Mouse (Mus musculus): Measurements from ENCODE around the gene Fam102b.

Gene Fam102b

DNA sequence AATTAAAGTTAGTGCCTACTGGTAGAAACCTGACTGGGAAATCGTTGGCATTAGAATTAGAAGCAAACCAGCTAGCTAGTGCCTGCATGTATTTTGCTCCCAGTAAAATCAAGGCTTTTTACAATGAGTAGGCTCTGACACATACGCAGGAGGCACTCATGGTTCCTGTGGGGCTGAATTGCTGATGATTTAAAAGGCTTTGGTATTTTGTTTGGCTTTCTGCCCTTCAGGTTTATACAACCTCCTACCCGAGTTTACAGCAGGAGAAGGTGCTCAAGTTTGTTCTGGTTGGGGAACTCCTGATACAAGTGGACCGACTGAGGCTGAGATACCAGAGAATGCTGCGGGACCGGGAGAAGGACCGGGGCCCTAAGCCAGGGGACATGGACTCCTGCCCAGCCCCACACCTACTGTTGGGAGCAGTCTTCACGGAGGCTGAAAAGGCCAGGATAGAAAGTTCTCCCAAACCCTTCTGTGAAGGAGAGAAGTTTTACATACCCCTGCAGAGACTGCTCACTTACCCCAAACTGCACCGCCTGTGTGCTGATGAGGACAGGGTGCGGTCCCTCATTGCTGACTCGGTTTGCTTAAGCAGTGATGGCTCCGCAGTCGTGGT lies 67.6 kb downstream of the Fam102b start:
- no peak for DNase-seq

- DNase-seq = no peak
Observed at GRCm38 (mm10) chr3:108957976-108958375, 69.4 kb downstream of the Fam102b start.

GRCm38 (mm10) chr3:108940996-108941395 lies 86.4 kb downstream of the Fam102b start:
- DNase-seq = no peak

GRCm38 (mm10) chr3:108940001-108940633 lies 87.3 kb downstream of the Fam102b start, which contains the start of gene Gm9857:
Gene Gm9857 (minus strand): TSS chr3:108940445.
- peak; percentile 35 to 49 for DNase-seq

DNA sequence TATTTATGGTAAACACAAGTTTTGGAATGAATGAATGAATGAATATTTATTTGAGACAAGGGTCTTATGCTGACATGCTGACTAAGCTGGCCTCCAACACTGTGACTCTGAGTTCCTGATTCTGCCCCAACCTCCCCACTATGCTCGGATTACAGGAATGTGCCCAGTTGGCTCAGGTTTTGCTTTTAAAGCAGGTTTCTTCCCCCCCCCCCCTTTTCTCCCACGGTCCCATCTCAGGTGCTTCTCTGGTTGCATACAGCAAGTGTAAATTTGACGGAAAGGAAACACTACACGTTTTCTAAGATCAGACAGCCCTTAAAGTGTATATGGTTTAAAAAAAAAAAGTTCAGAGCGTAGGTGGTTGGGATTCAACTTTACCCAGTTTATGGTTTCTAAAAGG lies 87.8 kb downstream of the Fam102b start, which contains the start of gene Henmt1:
Gene Henmt1 (plus strand): TSS at position 301 of the 400 bp plus-strand sequence.
- no peak for DNase-seq

DNA sequence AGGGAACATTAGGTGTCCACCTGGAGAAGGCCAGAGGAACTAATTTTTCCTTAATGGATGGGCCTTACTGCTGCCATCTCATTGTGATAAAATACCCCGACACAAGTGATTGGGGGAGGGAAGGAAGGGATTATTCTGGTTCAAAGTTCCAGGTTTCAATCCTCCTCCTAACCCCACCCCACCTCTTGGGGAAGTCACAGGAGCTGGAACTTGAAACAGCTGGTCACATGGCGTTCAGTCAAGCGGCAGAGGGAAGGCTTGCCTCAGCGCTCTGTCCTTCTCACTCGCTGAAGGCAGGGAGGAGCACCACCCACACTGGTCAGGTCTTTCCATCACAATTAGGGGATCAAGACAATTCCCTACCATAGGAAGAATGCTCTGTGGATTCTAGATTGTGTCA lies 88.7 kb downstream of the Fam102b start:
- DNase-seq = no peak

GRCm38 (mm10) chr3:108933557-108933956 lies 93.8 kb downstream of the Fam102b start:
- DNase-seq = no peak

- no peak for DNase-seq
Observed at GRCm38 (mm10) chr3:108926308-108926707, 101.1 kb downstream of the Fam102b start.

GRCm38 (mm10) chr3:108925677-108926076 lies 101.7 kb downstream of the Fam102b start:
- no peak for DNase-seq

- no peak for DNase-seq
Observed at GRCm38 (mm10) chr3:108921822-108922221, 105.6 kb downstream of the Fam102b start.

Data from thymus, postnatal 36 days (tissue).